Mouse (Mus musculus): ENCODE results near the gene Fbxw20.
"Not testable (repeated sequence)": the region's sequence is repeated elsewhere in the genome, so short reads cannot be mapped to it uniquely, and the experiment has no call there.

The Fbxw20 gene

GRCm38 (mm10) chr9:109234654-109235053 is at the start of gene Fbxw20:
Gene Fbxw20 (minus strand): TSS chr9:109234754.
- no peak for DNase-seq

GRCm38 (mm10) chr9:109263041-109263440 is 28.5 kb upstream of the Fbxw20 start:
- no peak for DNase-seq

- DNase-seq = peak in 1 of 2 experiments; percentile 15
Observed at GRCm38 (mm10) chr9:109218449-109218848, 16.1 kb downstream of the Fbxw20 start.

- not testable (repeated sequence) for DNase-seq
Observed at GRCm38 (mm10) chr9:109201347-109201746, 33.2 kb downstream of the Fbxw20 start.

GRCm38 (mm10) chr9:109200349-109200748 is 34.2 kb downstream of the Fbxw20 start:
- no peak for DNase-seq

- no peak for DNase-seq
Observed at GRCm38 (mm10) chr9:109199353-109199752, 35.2 kb downstream of the Fbxw20 start.

GRCm38 (mm10) chr9:109195875-109196274 is 38.7 kb downstream of the Fbxw20 start, which contains the start of gene Fbxw13:
Gene Fbxw13 (minus strand): TSS chr9:109195975.
- not testable (repeated sequence) for DNase-seq

- no peak for DNase-seq
Observed at GRCm38 (mm10) chr9:109177208-109177607, 57.3 kb downstream of the Fbxw20 start.

GRCm38 (mm10) chr9:109176301-109176700 is 58.3 kb downstream of the Fbxw20 start:
- no peak for DNase-seq
